Mouse (Mus musculus) colon, adult 2 months (tissue): Measurements from ENCODE around the gene Slc6a6. TPM values are rescaled to one million over a fixed set of nuclear protein-coding genes. Genes with fewer than 3 reads are reported as not detected.

Experiments used
- polyA plus RNA-seq: library from polyadenylated mRNA; depleted of rRNA; stranded (reverse); fragments of >200 nt; gene quantifications from 2 replicates; pipeline ENCODE4 v1.2.3, GENCODE M21; 2012; rRNA removed

Gene Slc6a6
- 88.3 and 105 TPM in 2 replicates for polyA plus RNA-seq

GRCm38 (mm10) chr6:91683602-91684473 lies at the start of gene Slc6a6:
Gene Slc6a6, plus strand, starts transcription at chr6:91684053.

Other genes starting within 250 kb of the Slc6a6 start
- 4.5 and 4.9 TPM in 2 replicates for gene Chchd4, start 210.5 kb upstream of the Slc6a6 start, polyA plus RNA-seq
- gene Tmem43, start 210.3 kb upstream of the Slc6a6 start, polyA plus RNA-seq: 49.1 and 55.7 TPM in 2 replicates
- 6.0 and 6.2 TPM in 2 replicates for gene Xpc, start 168.2 kb upstream of the Slc6a6 start, polyA plus RNA-seq
- gene Lsm3, start 168.1 kb upstream of the Slc6a6 start, polyA plus RNA-seq: 6.8 and 9.5 TPM in 2 replicates
- 0.72 and 1.1 TPM in 2 replicates for gene Grip2, start 143.2 kb downstream of the Slc6a6 start, polyA plus RNA-seq
- gene Ccdc174, start 194.0 kb downstream of the Slc6a6 start, polyA plus RNA-seq: 2.0 and 2.3 TPM in 2 replicates
- gene 4930590J08Rik, start 218.8 kb downstream of the Slc6a6 start, polyA plus RNA-seq: 0.07 and 0.13 TPM in 2 replicates